Mouse (Mus musculus): ENCODE data around the gene Ccdc3. TPM values are rescaled to one million over a fixed set of nuclear protein-coding genes. Genes with fewer than 3 reads are reported as not detected.

Gene Ccdc3
- polyA plus RNA-seq, 1 experiment, result 0.19 TPM

DNA sequence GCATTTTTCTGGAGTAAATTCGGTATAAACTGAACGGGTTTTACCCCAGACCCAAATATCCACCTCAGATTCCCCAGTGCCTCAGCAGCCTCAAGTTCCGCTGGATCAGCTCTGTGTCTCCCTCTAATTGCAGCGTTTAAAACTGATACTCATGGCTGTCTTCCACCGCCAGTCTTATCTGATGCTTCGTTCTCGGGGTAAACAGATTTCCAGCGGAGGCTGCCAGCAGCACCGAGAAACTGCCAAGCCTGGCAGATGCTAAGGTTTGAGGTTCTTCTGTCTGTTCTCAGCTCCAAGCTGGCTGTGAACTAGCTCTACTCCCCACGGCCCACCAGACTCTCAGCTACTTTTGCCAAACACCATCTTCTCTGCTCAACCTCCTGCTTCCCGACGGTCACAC lies 112.4 kb downstream of the Ccdc3 start:
- Histone ChIP-seq H3K4me3 (ENCODE audit: insufficient read depth, poor library complexity, severe bottlenecking) (no peak overlapping the region), H3K79me2 (ENCODE audit: control insufficient read depth, insufficient read depth) (no peaks in the 10 kb centered on the region), H3K36me3 (ENCODE audit: control insufficient read depth, insufficient read depth) (no peaks in the 10 kb centered on the region), H3K27me3 (ENCODE audit: control insufficient read depth, insufficient read depth, insufficient read length) (no peaks in the 10 kb centered on the region), H3ac (ENCODE audit: control insufficient read depth, insufficient read length, low read depth) (no peak overlapping the region), H3K79me3 (ENCODE audit: low read depth) (no peaks in the 10 kb centered on the region)
- TF ChIP-seq CTCF (IDR thresholded peaks at IDR 0.05; ENCODE audit: control insufficient read depth, insufficient read depth, insufficient read length) (no peak), CEBPB (IDR thresholded peaks at IDR 0.05; ENCODE audit: low read depth) (no peak), MYOD1 (IDR thresholded peaks at IDR 0.05; ENCODE audit: control insufficient read depth, insufficient read length, low read depth) (no peak), USF1 (IDR thresholded peaks at IDR 0.05; ENCODE audit: low read depth) (no peak), MAX (IDR thresholded peaks at IDR 0.05) (no peak), MYOG (IDR thresholded peaks at IDR 0.05; ENCODE audit: control insufficient read depth, extremely low read depth, insufficient read length) (no peak), FOSL1 (IDR thresholded peaks at IDR 0.05; ENCODE audit: insufficient read depth, low read length, poor library complexity, severe bottlenecking) (no peak)

GRCm38 (mm10) chr2:5258250-5258649 lies 120.7 kb downstream of the Ccdc3 start:
- H3ac ChIP-seq (ENCODE audit: control insufficient read depth, insufficient read length, low read depth), result no peak overlapping the region
- TF ChIP-seq CEBPB (IDR thresholded peaks at IDR 0.05; ENCODE audit: low read depth) (no peak), MYOD1 (IDR thresholded peaks at IDR 0.05; ENCODE audit: control insufficient read depth, insufficient read length, low read depth) (no peak)
- H3K4me3 ChIP-seq (ENCODE audit: insufficient read depth, poor library complexity, severe bottlenecking), result no peak overlapping the region
- H3K79me2 ChIP-seq (ENCODE audit: control insufficient read depth, insufficient read depth), result no peaks in the 10 kb centered on the region
- H3K79me3 ChIP-seq (ENCODE audit: low read depth), result no peaks in the 10 kb centered on the region
- H3K36me3 ChIP-seq (ENCODE audit: control insufficient read depth, insufficient read depth), result no peaks in the 10 kb centered on the region
- no peaks in the 10 kb centered on the region for H3K27me3 ChIP-seq (ENCODE audit: control insufficient read depth, insufficient read depth, insufficient read length)

GRCm38 (mm10) chr2:5262279-5262678 lies 124.7 kb downstream of the Ccdc3 start:
- H3K36me3 ChIP-seq (ENCODE audit: control insufficient read depth, insufficient read depth), result no peaks in the 10 kb centered on the region
- no peaks in the 10 kb centered on the region for H3K79me2 ChIP-seq (ENCODE audit: control insufficient read depth, insufficient read depth)
- H3K79me3 ChIP-seq (ENCODE audit: low read depth), result no peaks in the 10 kb centered on the region
- H3K27me3 ChIP-seq (ENCODE audit: control insufficient read depth, insufficient read depth, insufficient read length), result no peaks in the 10 kb centered on the region
- H3K4me3 ChIP-seq (ENCODE audit: insufficient read depth, poor library complexity, severe bottlenecking), result no peak overlapping the region
- no peak overlapping the region for H3ac ChIP-seq (ENCODE audit: control insufficient read depth, insufficient read length, low read depth)
- no peak for TF ChIP-seq FOSL1 (IDR thresholded peaks at IDR 0.05; ENCODE audit: insufficient read depth, low read length, poor library complexity, severe bottlenecking)
- no peak for TF ChIP-seq USF1 (IDR thresholded peaks at IDR 0.05; ENCODE audit: low read depth)
- TF ChIP-seq CEBPB (IDR thresholded peaks at IDR 0.05; ENCODE audit: low read depth), result no peak
- no peak for TF ChIP-seq MAX (IDR thresholded peaks at IDR 0.05)
- TF ChIP-seq MYOG (IDR thresholded peaks at IDR 0.05; ENCODE audit: control insufficient read depth, extremely low read depth, insufficient read length), result no peak
- no peak for TF ChIP-seq CTCF (IDR thresholded peaks at IDR 0.05; ENCODE audit: control insufficient read depth, insufficient read depth, insufficient read length)
- no peak for TF ChIP-seq MYOD1 (IDR thresholded peaks at IDR 0.05; ENCODE audit: control insufficient read depth, insufficient read length, low read depth)

GRCm38 (mm10) chr2:5267980-5268379 lies 130.4 kb downstream of the Ccdc3 start:
- H3K4me3 ChIP-seq (ENCODE audit: insufficient read depth, poor library complexity, severe bottlenecking), result no peak overlapping the region
- TF ChIP-seq FOSL1 (IDR thresholded peaks at IDR 0.05; ENCODE audit: insufficient read depth, low read length, poor library complexity, severe bottlenecking) (no peak), USF1 (IDR thresholded peaks at IDR 0.05; ENCODE audit: low read depth) (no peak), MYOG (IDR thresholded peaks at IDR 0.05; ENCODE audit: control insufficient read depth, extremely low read depth, insufficient read length) (no peak), MAX (IDR thresholded peaks at IDR 0.05) (no peak), CTCF (IDR thresholded peaks at IDR 0.05; ENCODE audit: control insufficient read depth, insufficient read depth, insufficient read length) (no peak), CEBPB (IDR thresholded peaks at IDR 0.05; ENCODE audit: low read depth) (no peak)
- no peaks in the 10 kb centered on the region for H3K36me3 ChIP-seq (ENCODE audit: control insufficient read depth, insufficient read depth)
- no peak overlapping the region for H3ac ChIP-seq (ENCODE audit: control insufficient read depth, insufficient read length, low read depth)
- no peaks in the 10 kb centered on the region for H3K79me2 ChIP-seq (ENCODE audit: control insufficient read depth, insufficient read depth)
- no peaks in the 10 kb centered on the region for H3K27me3 ChIP-seq (ENCODE audit: control insufficient read depth, insufficient read depth, insufficient read length)
- H3K79me3 ChIP-seq (ENCODE audit: low read depth), result no peaks in the 10 kb centered on the region

Other genes starting within 250 kb of the Ccdc3 start
- gene Phyh, start 218.8 kb upstream of the Ccdc3 start, polyA plus RNA-seq (2012; fragmentation: generic; extraction: Trizol), result 5.9 TPM
- 0.07 TPM for gene Ucma, start 161.7 kb upstream of the Ccdc3 start, polyA plus RNA-seq (2012; fragmentation: generic; extraction: Trizol)
- 27.0 TPM for gene Mcm10, start 125.0 kb upstream of the Ccdc3 start, polyA plus RNA-seq (2012; fragmentation: generic; extraction: Trizol)
- 7.4 TPM for gene Optn, start 73.7 kb upstream of the Ccdc3 start, polyA plus RNA-seq (2012; fragmentation: generic; extraction: Trizol)